Mouse (Mus musculus) forebrain, embryonic 14.5 days (tissue): Measurements from ENCODE around the gene Stk32b. TPM values are rescaled to one million over a fixed set of nuclear protein-coding genes. Genes with fewer than 3 reads are reported as not detected.
A peak's percentile ranks its signal among the peaks of the same experiment; 100 is the strongest.

Source experiments
- ATAC-seq: fragments of 200-750 bp; cut with Nextera tagmentation; 2 replicates; pipeline ENCODE4 v1.8.0; 2017; ENCODE audit warnings: mild to moderate bottlenecking, moderate library complexity
- DNase-seq: peaks from one replicate; pipeline ENCODE4 v3.0.0-alpha.2; 2015; ENCODE audit warnings: low spot score
- H3K27ac ChIP-seq: fragments of 300-500 bp; sonication (generic); 2 replicates; pipeline ENCODE4 v1.5.1; 2014; ENCODE audit warnings: low read depth, mild to moderate bottlenecking, control low read depth, low read length, moderate library complexity
- H3K27me3 ChIP-seq: fragments of 300-500 bp; sonication (generic); replicated peaks from 2 replicates; pipeline ENCODE4 v1.6.1; 2014; ENCODE audit warnings: low read length, control low read depth, mixed read lengths; ENCODE audit not compliant: control insufficient read depth, insufficient read depth
- H3K36me3 ChIP-seq: fragments of 300-500 bp; sonication (generic); 2 replicates; pipeline ENCODE4 v1.6.1; 2014; ENCODE audit warnings: low read length, control low read depth; ENCODE audit not compliant: control insufficient read depth, insufficient read depth
- H3K4me1 ChIP-seq: fragments of 300-500 bp; sonication (generic); 2 replicates; pipeline ENCODE4 v1.6.1; 2014; ENCODE audit warnings: antibody characterized with exemption, low read length, control low read depth; ENCODE audit not compliant: control insufficient read depth, insufficient read depth
- H3K4me2 ChIP-seq: fragments of 300-500 bp; sonication (generic); 2 replicates; pipeline ENCODE4 v1.6.1; 2014; ENCODE audit warnings: mild to moderate bottlenecking, control low read depth, low read length
- H3K4me3 ChIP-seq: fragments of 300-500 bp; sonication (generic); 2 replicates; pipeline ENCODE4 v1.5.1; 2014; ENCODE audit warnings: low read depth, low read length, control low read depth
- H3K9ac ChIP-seq: fragments of 300-500 bp; sonication (generic); 2 replicates; pipeline ENCODE4 v1.6.1; 2014; ENCODE audit warnings: mild to moderate bottlenecking, low read length, control low read depth, moderate library complexity
- H3K9me3 ChIP-seq: fragments of 300-500 bp; sonication (generic); replicated peaks from 2 replicates; pipeline ENCODE4 v1.6.1; 2016; ENCODE audit warnings: low read length, control low read depth, mixed read lengths; ENCODE audit not compliant: control insufficient read depth
- WGBS: fragments of 180-500 bp; shearing (Covaris S2); extraction: QIAGEN DNeasy Blood & Tissue Kit; methylation state at CpG from one replicate; pipeline ENCODE4 v1.1.7; 2014; 5-methylcytosine and 5-hydroxymethylcytosine counted together
- polyA plus RNA-seq: library from polyadenylated mRNA; unstranded; fragments of >200 nt; fragmentation: Nextera tagmentation; extraction: Ambion mirVana; gene quantifications from 2 replicates; pipeline ENCODE4 v1.2.1, GENCODE M21; 2014

The Stk32b gene
- polyA plus RNA-seq, 1 experiment from 2014 or later = 22.5 TPM

DNA sequence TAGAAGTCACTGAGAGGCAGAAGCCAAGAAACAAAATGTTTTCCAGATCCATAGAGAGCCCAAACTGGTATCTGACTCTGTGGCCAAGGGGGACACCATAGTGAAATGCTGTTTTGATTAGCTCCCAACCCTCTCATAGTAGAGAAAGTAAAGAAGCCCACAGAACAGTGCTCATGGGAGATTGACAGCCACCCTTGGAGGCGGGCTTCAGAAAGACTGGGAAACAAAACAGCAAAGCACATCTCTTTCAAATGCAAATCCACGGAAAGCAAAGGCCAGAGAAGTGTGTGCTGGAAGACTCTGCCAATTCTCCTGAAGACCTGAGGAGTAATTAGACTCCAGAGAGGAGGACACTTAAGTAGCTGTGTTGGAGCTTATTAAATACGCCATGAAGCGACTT is 21.2 kb downstream of the Stk32b start:
- no peak overlapping the region for H3K9ac ChIP-seq
- WGBS = 4% methylated on average over 4 of the region's 4 CpGs
- no peak overlapping the region for H3K4me3 ChIP-seq
- DNase-seq (peak; percentile 71), ATAC-seq (peak; percentile 58; the same call in 1 of the 2 replicates)
- no peaks in the 10 kb centered on the region for H3K9me3 ChIP-seq
- no peak overlapping the region for H3K27ac ChIP-seq
- peaks cover 8% of the 10 kb centered on the region for H3K4me1 ChIP-seq
- H3K4me2 ChIP-seq = no peak overlapping the region
- no peaks in the 10 kb centered on the region for H3K36me3 ChIP-seq
- H3K27me3 ChIP-seq = no peaks in the 10 kb centered on the region

DNA sequence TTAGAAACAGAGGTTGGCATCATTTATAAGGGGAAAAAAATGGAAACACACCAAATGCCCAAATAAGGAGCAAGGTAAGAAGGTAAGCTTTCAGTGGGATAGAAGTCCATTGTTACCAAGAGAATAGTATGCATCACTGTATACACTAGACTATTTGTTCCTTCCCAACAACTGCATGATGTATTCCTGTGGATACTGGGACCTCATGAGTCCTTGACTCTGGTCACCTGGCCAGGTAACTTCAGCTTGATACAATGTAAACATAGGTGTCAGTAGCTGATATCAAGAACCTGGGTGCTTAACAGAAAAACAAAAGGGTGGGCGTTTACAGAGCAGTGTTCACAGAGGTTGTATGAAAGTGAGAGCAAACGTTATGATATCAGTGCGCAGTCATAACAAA is 24.2 kb downstream of the Stk32b start:
- Histone ChIP-seq H3K9me3 (no peaks in the 10 kb centered on the region), H3K4me2 (no peak overlapping the region), H3K36me3 (no peaks in the 10 kb centered on the region), H3K27ac (no peak overlapping the region), H3K4me1 (peaks cover 8% of the 10 kb centered on the region), H3K9ac (no peak overlapping the region), H3K4me3 (no peak overlapping the region), H3K27me3 (no peaks in the 10 kb centered on the region)
- no peak for ATAC-seq
- DNase-seq = no peak
- 88% methylated on average over 3 of the region's 3 CpGs for WGBS

DNA sequence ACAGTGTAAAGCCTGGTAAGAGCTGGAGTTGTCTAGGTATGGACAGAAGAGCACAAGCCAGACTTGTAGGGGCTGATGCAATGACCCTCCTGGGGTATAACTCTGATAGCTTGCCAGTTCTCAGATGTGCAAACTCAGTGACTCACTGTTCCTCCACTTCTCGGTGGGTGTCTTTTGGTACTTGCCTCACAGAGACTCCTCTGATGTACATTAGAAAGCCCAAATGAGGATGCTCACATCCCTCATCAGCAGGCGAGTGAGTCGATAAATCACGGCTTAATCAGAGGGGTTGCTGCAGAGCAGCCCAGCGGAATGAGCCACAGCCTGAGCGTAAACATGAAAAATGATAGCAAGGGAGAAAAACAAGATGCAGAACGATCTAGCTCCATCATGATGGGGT is 46.2 kb downstream of the Stk32b start:
- no peak overlapping the region for H3K4me3 ChIP-seq
- no peak overlapping the region for H3K9ac ChIP-seq
- no peaks in the 10 kb centered on the region for H3K36me3 ChIP-seq
- H3K4me1 ChIP-seq = no peaks in the 10 kb centered on the region
- DNase-seq (no peak), ATAC-seq (no peak)
- 85% methylated on average over 7 of the region's 7 CpGs for WGBS
- H3K27ac ChIP-seq = no peak overlapping the region
- H3K27me3 ChIP-seq = no peaks in the 10 kb centered on the region
- H3K9me3 ChIP-seq = no peaks in the 10 kb centered on the region
- no peak overlapping the region for H3K4me2 ChIP-seq

DNA sequence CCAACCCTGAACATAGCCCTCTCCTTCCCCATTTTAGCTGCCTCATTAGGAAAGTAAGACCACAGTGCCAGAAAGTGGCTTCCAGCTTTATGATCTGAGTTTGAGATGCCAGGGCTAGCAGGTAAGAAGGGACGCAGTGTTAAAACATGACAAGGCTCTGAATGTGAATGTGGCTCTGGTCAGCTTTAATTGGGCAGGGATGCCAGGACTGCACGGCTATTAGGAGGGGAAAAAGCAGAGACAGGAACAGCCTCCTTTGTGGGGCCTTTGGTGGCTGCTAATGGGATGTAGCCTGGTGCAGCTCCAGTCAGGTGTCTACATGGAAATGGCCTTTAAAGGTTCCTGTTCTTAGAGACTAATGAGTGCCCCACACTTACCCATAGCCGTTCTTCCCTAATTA is 52.0 kb downstream of the Stk32b start:
- WGBS = 47% methylated on average over 3 of the region's 3 CpGs
- H3K36me3 ChIP-seq = no peaks in the 10 kb centered on the region
- no peaks in the 10 kb centered on the region for H3K9me3 ChIP-seq
- H3K4me3 ChIP-seq = no peak overlapping the region
- no peak overlapping the region for H3K9ac ChIP-seq
- no peak overlapping the region for H3K27ac ChIP-seq
- no peaks in the 10 kb centered on the region for H3K27me3 ChIP-seq
- ATAC-seq (no peak), DNase-seq (no peak)
- no peaks in the 10 kb centered on the region for H3K4me1 ChIP-seq
- H3K4me2 ChIP-seq = no peak overlapping the region

DNA sequence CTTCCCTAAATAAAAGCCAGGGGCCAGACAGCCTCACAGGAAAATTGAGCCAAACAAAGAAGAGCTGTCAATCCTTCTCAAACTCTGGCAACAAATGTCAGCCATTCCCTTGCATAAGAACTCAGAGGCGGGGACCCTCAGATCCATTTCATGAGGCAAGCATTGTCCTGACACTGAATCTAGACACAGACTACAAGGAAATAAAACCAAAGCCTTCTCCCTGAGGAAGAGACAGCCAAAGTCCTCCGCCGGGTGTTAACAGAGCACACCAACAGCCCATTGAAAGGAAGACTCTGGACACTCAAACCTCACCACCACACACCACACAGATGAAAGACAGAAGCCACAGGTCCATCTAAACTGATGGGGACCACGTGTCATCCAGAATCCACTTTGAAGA is 57.8 kb downstream of the Stk32b start:
- no peak for DNase-seq
- ATAC-seq = no peak

DNA sequence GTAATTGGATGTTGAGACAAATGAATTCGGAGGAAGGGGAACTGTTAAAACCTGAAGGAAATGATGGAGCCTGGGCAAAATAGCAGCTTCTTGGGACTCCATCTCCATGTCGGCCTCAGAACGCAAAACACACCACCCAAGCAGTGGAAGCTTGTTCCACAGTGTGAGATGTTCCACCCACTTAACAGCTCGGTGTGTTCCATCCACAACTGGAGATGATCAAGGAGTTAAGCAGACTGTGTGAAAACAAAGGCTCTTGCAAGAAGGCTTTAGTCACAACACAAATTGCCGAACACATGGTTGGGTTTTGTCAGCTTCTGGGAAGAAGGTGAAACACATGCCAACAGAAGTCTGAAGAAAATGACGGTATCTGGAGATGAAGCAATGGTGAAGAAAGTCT is 59.2 kb downstream of the Stk32b start:
- Histone ChIP-seq H3K4me2 (no peak overlapping the region), H3K27me3 (no peaks in the 10 kb centered on the region; the same call in 1 of the 2 replicates), H3K36me3 (no peaks in the 10 kb centered on the region), H3K4me3 (no peak overlapping the region), H3K9me3 (no peaks in the 10 kb centered on the region), H3K9ac (no peak overlapping the region), H3K27ac (no peak overlapping the region), H3K4me1 (peaks cover 14% of the 10 kb centered on the region; the same call in 1 of the 2 replicates)
- ATAC-seq (no peak), DNase-seq (no peak)
- WGBS = 81% methylated on average over 6 of the region's 6 CpGs

More for the DNA sequence above, 57.8 kb downstream of the Stk32b start:
- no peak overlapping the region for H3K4me3 ChIP-seq
- H3K4me2 ChIP-seq = no peak overlapping the region
- H3K27ac ChIP-seq = no peak overlapping the region
- H3K9me3 ChIP-seq = no peaks in the 10 kb centered on the region
- H3K9ac ChIP-seq = no peak overlapping the region
- 37% methylated on average over 4 of the region's 4 CpGs for WGBS
- peaks cover 14% of the 10 kb centered on the region; the same call in 1 of the 2 replicates for H3K4me1 ChIP-seq
- no peaks in the 10 kb centered on the region; the same call in 1 of the 2 replicates for H3K27me3 ChIP-seq
- H3K36me3 ChIP-seq = no peaks in the 10 kb centered on the region

DNA sequence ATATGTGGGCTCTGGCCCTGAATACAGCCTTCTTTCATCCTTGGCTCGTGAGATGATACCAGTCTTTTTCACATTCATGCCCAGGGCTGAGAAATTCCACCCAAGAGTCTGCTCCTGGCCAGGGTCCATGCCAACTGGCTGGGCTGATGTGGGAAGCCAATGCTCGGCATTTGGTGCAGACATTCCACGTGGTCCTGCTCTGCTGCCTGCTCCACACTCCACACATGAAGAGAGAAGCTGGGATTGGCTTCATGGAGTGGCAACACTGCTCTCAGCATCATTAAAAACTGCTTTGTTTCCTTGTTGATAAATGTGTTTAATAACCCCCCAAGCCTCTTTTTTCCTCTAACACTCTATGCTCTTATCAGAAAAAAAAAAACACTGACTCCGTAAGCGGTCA is 61.8 kb downstream of the Stk32b start:
- DNase-seq = no peak

DNA sequence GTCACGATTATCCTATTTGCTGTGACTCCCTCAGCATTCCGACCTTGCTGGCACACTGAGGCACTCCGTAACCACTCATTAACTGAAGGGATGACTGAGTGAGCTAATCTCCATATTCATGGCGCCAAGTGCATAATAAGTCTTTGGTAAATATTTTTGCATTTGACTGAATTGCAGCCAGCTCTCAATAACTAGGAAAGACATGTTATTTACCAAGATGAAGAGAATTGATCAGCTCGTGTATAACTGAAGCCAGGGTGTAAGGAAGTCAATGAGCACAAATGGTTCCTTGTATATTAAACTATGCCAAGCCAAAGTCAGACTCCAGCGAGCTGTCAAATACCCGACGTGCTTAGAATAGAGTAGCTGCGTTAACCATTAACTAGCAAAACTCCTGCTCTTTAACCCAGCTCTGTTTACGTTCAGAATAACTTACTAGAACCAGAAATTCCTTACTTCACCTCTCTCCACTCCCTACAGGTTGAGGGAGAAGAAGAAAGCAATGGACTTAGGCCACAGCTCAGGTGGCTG is 66.2 kb downstream of the Stk32b start:
- Histone ChIP-seq H3K9ac (no peak overlapping the region), H3K27ac (no peak overlapping the region), H3K27me3 (no peaks in the 10 kb centered on the region), H3K9me3 (no peaks in the 10 kb centered on the region), H3K4me2 (no peak overlapping the region), H3K36me3 (no peaks in the 10 kb centered on the region), H3K4me1 (peaks cover 10% of the 10 kb centered on the region; the same call in 1 of the 2 replicates), H3K4me3 (no peak overlapping the region)
- WGBS = 27% methylated on average over 10 of the region's 10 CpGs
- peak; percentile 70 for ATAC-seq
- peak; percentile 74 for DNase-seq

More for the DNA sequence above, 61.8 kb downstream of the Stk32b start:
- H3K9ac ChIP-seq = no peak overlapping the region
- no peak overlapping the region for H3K4me3 ChIP-seq
- H3K27me3 ChIP-seq = no peaks in the 10 kb centered on the region; the same call in 1 of the 2 replicates
- no peak overlapping the region for H3K4me2 ChIP-seq
- WGBS = 82% methylated on average over 5 of the region's 5 CpGs
- H3K4me1 ChIP-seq = peaks cover 23% of the 10 kb centered on the region; the same call in 1 of the 2 replicates
- no peaks in the 10 kb centered on the region for H3K9me3 ChIP-seq
- H3K27ac ChIP-seq = no peak overlapping the region
- no peaks in the 10 kb centered on the region for H3K36me3 ChIP-seq
- ATAC-seq = no peak

DNA sequence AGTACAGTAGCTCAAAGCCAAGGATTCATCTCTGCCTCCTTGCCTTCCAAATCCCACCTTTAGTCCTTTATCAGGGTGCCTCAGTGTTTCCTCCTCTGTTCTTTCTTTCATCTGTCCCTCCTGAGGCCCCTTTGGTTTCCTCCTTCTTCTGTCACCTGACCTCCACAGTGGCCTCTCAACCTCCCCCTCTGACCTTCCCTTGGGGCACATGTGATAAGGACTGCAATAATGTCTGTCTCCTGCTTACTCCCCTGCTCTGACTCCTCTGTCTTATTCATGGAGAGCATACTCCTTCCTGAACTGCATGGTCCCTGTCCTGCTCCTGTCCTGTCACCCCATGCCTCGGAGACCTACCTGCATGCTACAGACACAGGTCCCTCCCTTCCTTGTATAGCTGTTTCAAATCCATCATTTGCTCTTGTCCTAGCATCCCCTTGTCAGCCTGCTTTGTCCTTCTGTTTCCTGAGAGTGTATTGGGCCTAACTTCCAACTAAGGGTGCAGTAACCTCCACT is 66.8 kb downstream of the Stk32b start:
- no peak overlapping the region for H3K9ac ChIP-seq
- no peak for ATAC-seq
- DNase-seq = no peak
- no peaks in the 10 kb centered on the region for H3K36me3 ChIP-seq
- H3K4me3 ChIP-seq = no peak overlapping the region
- no peak overlapping the region for H3K27ac ChIP-seq
- no peaks in the 10 kb centered on the region for H3K27me3 ChIP-seq
- H3K9me3 ChIP-seq = no peaks in the 10 kb centered on the region
- H3K4me2 ChIP-seq = no peak overlapping the region
- 72% methylated on average over 1 of the region's 1 CpGs for whole genome bisulfite sequencing
- H3K4me1 ChIP-seq = peaks cover 10% of the 10 kb centered on the region; the same call in 1 of the 2 replicates
